In genomic region chr3:30513314-30513997, GRCm38 (mm10) we compare ENCODE assay signal across 9 mouse cellular contexts. TPM values are rescaled to one million over a fixed set of nuclear protein-coding genes. Genes with fewer than 3 reads are reported as not detected.
DNase-seq lines count a peak whose midpoint lies in the region; ATAC-seq lines count a peak whose summit lies in the region.
"Had no signal": no experiment of that assay in that cellular context is flagged by ENCODE, and none has a peak within 500 bp of the region (broad histone marks: within the 10 kb centered on the region; RNA-seq: fewer than 3 reads in every experiment).

No protein-coding gene starts in this region.

- H3K4me3 ChIP-seq in heart, embryonic 11.5 days (ENCODE audit: low read depth, low read length): peak overlapping the region; percentile 45
- peak overlapping the region; percentile 65 for H3K4me3 ChIP-seq in embryonic facial prominence, embryonic 10.5 days
- peak overlapping the region; percentile 29 for H3K4me3 ChIP-seq in hindbrain, embryonic 14.5 days (replicated peaks; ENCODE audit: low read length)
- H3K4me3 ChIP-seq in midbrain, embryonic 13.5 days (replicated peaks): peak overlapping the region; percentile 42

- no peaks in the 10 kb centered on the region for H3K9me3 ChIP-seq in heart, embryonic 11.5 days (replicated peaks; ENCODE audit: control insufficient read depth, low read length)
- no peaks in the 10 kb centered on the region for H3K9me3 ChIP-seq in embryonic facial prominence, embryonic 10.5 days
- no peaks in the 10 kb centered on the region for H3K9me3 ChIP-seq in hindbrain, embryonic 14.5 days (ENCODE audit: control insufficient read depth, low read length)
- H3K9me3 ChIP-seq in midbrain, embryonic 13.5 days: no peaks in the 10 kb centered on the region

- H3K36me3 ChIP-seq in heart, embryonic 11.5 days (ENCODE audit: control insufficient read depth, insufficient read depth, low read length): no peaks in the 10 kb centered on the region
- H3K36me3 ChIP-seq in embryonic facial prominence, embryonic 10.5 days (replicated peaks): no peaks in the 10 kb centered on the region
- H3K36me3 ChIP-seq in hindbrain, embryonic 14.5 days (replicated peaks; ENCODE audit: control insufficient read depth, insufficient read depth): no peaks in the 10 kb centered on the region
- no peaks in the 10 kb centered on the region for H3K36me3 ChIP-seq in midbrain, embryonic 13.5 days

- no peak for DNase-seq in heart, postnatal 25 days (ENCODE audit: low spot score)
- peak; percentile 53 for DNase-seq in embryonic facial prominence, embryonic 10.5 days (ENCODE audit: low spot score)
- DNase-seq in hindbrain, embryonic 14.5 days (ENCODE audit: low spot score): no peak
- no peak for DNase-seq in right cerebral cortex, postnatal 4 days
- DNase-seq in left cerebral cortex, adult 9 months (ENCODE audit: low spot score in 2 of 2): no peak
- DNase-seq in right cerebral cortex, postnatal 14 days: no peak

- intact Hi-C loops in heart, postnatal 25 days (cut with DNase I): loop anchor here (5.0 kb wide), 1 partner anchor 516 kb away; no protein-coding TSS in a partner anchor

- H3K4me1 ChIP-seq in heart, embryonic 11.5 days (ENCODE audit: control insufficient read depth, insufficient read depth, low read length): no peaks in the 10 kb centered on the region
- H3K4me1 ChIP-seq in embryonic facial prominence, embryonic 10.5 days: peaks cover 74% of the 10 kb centered on the region
- H3K4me1 ChIP-seq in hindbrain, embryonic 14.5 days (replicated peaks; ENCODE audit: control insufficient read depth, insufficient read depth, low read length): peaks cover 10% of the 10 kb centered on the region; the same call in 1 of the 2 replicates
- H3K4me1 ChIP-seq in midbrain, embryonic 13.5 days (replicated peaks): peaks cover 40% of the 10 kb centered on the region

- H3K9ac ChIP-seq in heart, embryonic 11.5 days (ENCODE audit: low read depth, low read length): peak overlapping the region; percentile 70
- peak overlapping the region; percentile 41; the same call in 1 of the 2 replicates for H3K9ac ChIP-seq in hindbrain, embryonic 14.5 days
- no peak overlapping the region; the same call in 1 of the 2 replicates for H3K9ac ChIP-seq in midbrain, embryonic 13.5 days (replicated peaks)

- WGBS in heart, embryonic 11.5 days (ENCODE audit: insufficient replicate concordance): 10% methylated on average over 16 of the region's 16 CpGs
- WGBS in embryonic facial prominence, embryonic 10.5 days: 3% methylated on average over 16 of the region's 16 CpGs
- 5% methylated on average over 16 of the region's 16 CpGs for WGBS in hindbrain, embryonic 14.5 days
- WGBS in midbrain, embryonic 13.5 days: 5% methylated on average over 16 of the region's 16 CpGs

- H3K27me3 ChIP-seq in heart, embryonic 11.5 days (ENCODE audit: control insufficient read depth, insufficient read depth, low read length): peaks cover 37% of the 10 kb centered on the region
- H3K27me3 ChIP-seq in embryonic facial prominence, embryonic 10.5 days (replicated peaks; ENCODE audit: low read depth, poor library complexity, severe bottlenecking): peaks cover 70% of the 10 kb centered on the region
- peaks cover 83% of the 10 kb centered on the region for H3K27me3 ChIP-seq in hindbrain, embryonic 14.5 days (ENCODE audit: control insufficient read depth, insufficient read depth, low read length)
- H3K27me3 ChIP-seq in midbrain, embryonic 13.5 days: peaks cover 70% of the 10 kb centered on the region
- H3K27me3 ChIP-seq: CH12.LX had no signal

- no peak overlapping the region for H3K27ac ChIP-seq in heart, embryonic 11.5 days (ENCODE audit: low read depth, low read length)
- H3K27ac ChIP-seq in embryonic facial prominence, embryonic 10.5 days (replicated peaks): peak overlapping the region; percentile 84
- H3K27ac ChIP-seq in hindbrain, embryonic 14.5 days: no peak overlapping the region
- no peak overlapping the region for H3K27ac ChIP-seq in midbrain, embryonic 13.5 days

- no peak for ATAC-seq in heart, embryonic 11.5 days (replicated peaks; ENCODE audit: insufficient number of reproducible peaks, low FRiP score, low TSS enrichment)
- ATAC-seq in hindbrain, embryonic 14.5 days (ENCODE audit: low FRiP score): no peak
- ATAC-seq in midbrain, embryonic 13.5 days: no peak

- peak overlapping the region; percentile 87 for H3K4me2 ChIP-seq in heart, embryonic 11.5 days
- peak overlapping the region; percentile 54 for H3K4me2 ChIP-seq in hindbrain, embryonic 14.5 days (replicated peaks)
- H3K4me2 ChIP-seq in midbrain, embryonic 13.5 days (replicated peaks): peak overlapping the region; percentile 76

RNA-seq across cellular contexts. Expression of gene Mecom, which starts 34.4 kb away (rescaled TPM):
- 41.8 and 42.5 TPM in 2 replicates for polyA plus RNA-seq in heart, embryonic 11.5 days (2014; fragmentation: Nextera tagmentation; extraction: Ambion mirVana)
- 10 to 100 TPM; 18.6 to 21.2 TPM for total RNA-seq in heart, postnatal 25 days (2021)
- polyA plus RNA-seq in embryonic facial prominence, embryonic 10.5 days (2016; fragmentation: Nextera tagmentation; extraction: Ambion mirVana): 52.0 and 53.0 TPM in 2 replicates
- 12.6 and 13.7 TPM in 2 replicates for polyA plus RNA-seq in hindbrain, embryonic 14.5 days (2014; fragmentation: Nextera tagmentation; extraction: Ambion mirVana)
- 11.1 and 13.4 TPM in 2 replicates for polyA plus RNA-seq in midbrain, embryonic 13.5 days (2015; fragmentation: Nextera tagmentation; extraction: Ambion mirVana)
- total RNA-seq: CH12.LX had no signal
